Mouse (Mus musculus) testis, postnatal 10 days (tissue): ENCODE data around the gene Zfp148.
"Not testable (repeated sequence)": the region's sequence is repeated elsewhere in the genome, so short reads cannot be mapped to it uniquely, and the experiment has no call there.

Experiments used
- DNase-seq: peaks from one replicate; pipeline ENCODE4 v3.0.0; 2021; ENCODE audit warnings: low spot score

The Zfp148 gene

GRCm38 (mm10) chr16:33461416-33461815 is 80.8 kb downstream of the Zfp148 start:
- DNase-seq: no peak

DNA sequence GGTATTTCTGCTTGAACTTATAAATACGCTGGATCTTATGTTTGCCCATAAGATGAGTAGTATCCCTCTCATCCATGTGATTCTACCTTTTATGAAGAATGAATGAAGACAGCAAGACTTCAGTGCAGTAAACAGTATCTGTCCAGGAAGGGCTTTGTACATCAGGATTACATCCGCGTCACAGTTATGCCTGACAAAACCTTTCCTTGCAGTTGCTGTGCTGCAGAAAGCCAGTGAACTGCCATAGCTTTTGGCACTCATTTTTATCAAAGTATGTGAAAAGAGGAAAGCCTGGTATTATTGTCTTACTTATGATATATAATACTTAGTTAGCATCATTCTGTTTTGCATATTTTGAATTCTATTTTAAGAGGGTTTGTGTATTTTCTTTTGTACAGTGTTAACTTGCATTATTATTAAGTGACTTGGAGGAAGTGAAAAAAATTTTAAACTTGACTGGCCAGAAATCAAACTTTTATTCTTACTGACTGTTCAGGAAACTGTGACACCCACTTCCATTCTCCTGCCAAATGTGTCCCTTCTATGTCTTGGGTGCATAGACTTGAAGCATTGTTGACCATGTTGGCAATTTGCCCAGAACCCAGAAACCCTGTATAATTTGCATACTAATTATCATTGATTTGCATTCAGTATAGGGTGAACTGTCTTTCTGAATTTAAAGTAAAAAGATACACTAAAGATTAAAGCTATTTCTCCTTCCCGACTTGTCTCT is 84.0 kb downstream of the Zfp148 start:
- no peak for DNase-seq

DNA sequence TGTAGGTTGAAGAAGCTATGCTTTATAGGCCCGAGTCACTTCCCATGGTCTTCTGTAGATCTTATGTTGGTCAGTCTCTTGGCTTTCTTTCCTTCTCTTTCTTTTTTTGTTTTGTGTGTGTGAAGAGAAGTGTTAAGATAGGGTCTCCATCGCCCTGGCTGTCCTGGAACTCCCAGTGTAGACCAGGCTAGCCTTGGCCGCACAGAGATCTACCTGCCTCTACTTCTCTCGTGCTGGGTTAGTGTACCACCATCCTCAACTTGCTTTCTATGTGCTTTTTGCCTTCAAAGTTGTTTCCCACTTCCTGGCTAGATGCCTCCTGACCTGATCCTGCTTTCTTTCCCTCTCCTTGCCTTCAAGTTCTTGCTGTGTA is 84.6 kb downstream of the Zfp148 start:
- DNase-seq: no peak

GRCm38 (mm10) chr16:33467451-33467850 is 86.8 kb downstream of the Zfp148 start:
- DNase-seq: no peak

DNA sequence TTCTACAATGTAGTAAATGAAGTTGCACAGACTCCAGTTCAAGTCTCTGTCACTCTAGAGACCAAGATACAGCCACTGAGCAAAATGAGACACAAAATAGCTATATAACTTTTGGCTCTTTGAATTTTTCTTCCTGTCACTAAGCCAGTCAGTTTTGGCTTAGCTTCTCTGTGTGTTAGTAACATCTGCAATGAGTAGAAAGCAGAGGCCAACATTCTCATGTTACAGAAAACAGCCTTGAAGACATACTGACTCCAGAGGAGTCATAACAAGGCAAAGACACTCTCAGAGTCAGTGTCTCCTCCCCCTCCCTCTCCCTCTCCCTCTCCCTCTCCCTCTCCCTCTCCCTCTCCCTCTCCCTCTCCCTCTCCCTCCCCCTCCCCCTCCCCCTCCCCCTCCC is 89.3 kb downstream of the Zfp148 start:
- no peak for DNase-seq

DNA sequence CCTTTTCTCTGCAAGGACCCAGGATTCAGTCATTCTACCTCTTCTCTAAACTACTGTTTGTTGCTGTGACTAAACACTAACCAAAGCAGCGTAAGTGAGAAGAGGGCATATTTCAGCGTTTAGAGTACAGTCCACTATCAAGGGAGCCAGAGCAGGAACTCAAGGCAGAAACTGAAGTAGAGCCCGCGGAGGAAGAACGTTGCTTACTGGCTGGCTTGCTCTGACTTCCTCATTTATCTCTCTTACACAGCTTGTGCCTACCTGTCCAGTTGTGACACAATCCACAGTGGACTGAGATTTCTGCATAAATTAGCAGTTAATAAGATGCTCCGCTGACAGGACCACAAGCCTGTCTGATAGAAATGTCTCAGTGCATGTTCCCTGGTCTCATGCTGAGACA is 93.7 kb downstream of the Zfp148 start:
- DNase-seq: no peak

- DNase-seq: no peak
Observed at GRCm38 (mm10) chr16:33479926-33480325, 99.3 kb downstream of the Zfp148 start.

GRCm38 (mm10) chr16:33481148-33481547 is 100.5 kb downstream of the Zfp148 start:
- DNase-seq: no peak

GRCm38 (mm10) chr16:33482309-33482708 is 101.7 kb downstream of the Zfp148 start:
- DNase-seq: no peak

GRCm38 (mm10) chr16:33487709-33488108 is 107.1 kb downstream of the Zfp148 start:
- no peak for DNase-seq

DNA sequence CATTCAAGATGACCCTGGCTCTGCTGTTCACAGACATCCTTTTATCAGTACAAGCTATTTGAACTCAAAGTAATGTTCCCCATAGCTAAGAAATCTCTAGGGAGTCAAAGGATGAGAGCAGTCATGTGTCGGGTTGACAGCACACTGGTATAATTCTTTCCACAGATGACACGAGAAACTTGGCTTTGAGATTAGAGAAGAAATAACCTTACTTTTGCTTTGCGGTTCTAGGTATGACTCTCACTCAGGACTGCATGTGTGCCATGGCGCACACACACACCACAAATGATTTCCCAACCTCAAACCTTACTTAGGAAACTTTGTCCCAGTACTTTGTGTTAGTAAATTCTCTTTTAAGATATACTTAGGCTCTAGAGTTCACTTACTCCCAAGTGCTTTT is 113.7 kb downstream of the Zfp148 start:
- DNase-seq: no peak

DNA sequence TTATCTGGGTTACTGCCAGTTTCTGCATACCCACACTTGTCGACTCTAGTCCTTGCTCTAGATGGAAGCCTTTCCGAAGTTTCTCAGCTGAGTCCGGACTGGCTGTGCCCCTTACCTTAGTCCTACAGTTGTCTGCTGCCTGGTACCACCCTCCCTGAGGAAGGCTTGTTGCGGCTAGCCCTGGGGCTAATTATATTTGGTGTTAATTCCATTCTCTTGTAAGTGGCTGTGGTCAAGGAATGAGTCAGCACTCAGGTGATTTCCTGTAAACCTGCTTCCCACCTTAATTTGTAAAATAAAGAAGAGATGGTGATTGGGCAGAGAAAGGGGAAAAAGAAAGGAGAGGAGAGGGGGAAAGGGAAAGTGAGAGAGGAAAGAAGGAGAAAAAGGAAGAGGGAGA is 127.4 kb downstream of the Zfp148 start:
- DNase-seq: no peak

GRCm38 (mm10) chr16:33509231-33509630 is 128.6 kb downstream of the Zfp148 start:
- not testable (repeated sequence) for DNase-seq

DNA sequence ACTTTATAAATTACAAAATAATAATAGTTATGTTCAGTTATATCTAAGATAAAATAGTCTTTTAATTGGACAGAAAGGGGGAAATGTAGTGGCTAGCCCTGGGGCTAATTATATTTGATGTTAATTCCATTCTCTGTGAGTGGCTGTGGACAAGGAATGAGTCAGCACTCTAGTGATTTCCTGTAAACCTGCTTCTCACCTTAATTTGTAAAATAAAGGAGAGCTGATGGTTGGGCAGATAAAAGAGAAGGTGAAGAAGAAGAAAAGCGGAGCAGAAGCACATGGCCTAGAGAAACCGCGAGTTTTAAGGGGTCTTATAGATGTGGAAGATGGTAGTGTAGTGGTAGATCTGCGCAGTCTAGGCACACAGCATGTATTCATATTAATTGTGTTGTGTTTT is 130.2 kb downstream of the Zfp148 start:
- DNase-seq: not testable (repeated sequence)

DNA sequence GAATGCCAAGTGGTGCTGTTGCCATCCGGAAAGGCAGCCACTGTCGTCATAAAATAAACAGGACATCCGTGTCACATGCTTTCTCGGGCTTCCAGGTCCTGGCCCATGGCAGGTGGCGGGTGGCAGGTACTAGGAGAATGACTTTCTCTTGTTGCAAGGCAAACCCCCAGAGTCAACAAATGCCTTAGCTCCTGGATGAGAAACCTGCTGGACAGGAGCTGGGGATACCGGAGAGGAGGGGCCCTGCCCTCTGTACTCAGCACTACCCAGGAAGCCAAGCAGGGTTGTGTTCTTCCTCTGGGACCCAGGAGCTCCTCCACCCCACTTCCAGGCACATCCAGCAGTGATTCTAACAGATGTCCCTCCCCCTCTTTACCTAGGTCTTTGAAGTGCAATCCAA is 131.9 kb downstream of the Zfp148 start:
- DNase-seq: no peak

- peak; percentile 62 for DNase-seq
Observed at GRCm38 (mm10) chr16:33516807-33517565, 136.3 kb downstream of the Zfp148 start, which contains the start of gene Slc12a8. TSS of gene Slc12a8 (plus strand) at chr16:33517328.

DNA sequence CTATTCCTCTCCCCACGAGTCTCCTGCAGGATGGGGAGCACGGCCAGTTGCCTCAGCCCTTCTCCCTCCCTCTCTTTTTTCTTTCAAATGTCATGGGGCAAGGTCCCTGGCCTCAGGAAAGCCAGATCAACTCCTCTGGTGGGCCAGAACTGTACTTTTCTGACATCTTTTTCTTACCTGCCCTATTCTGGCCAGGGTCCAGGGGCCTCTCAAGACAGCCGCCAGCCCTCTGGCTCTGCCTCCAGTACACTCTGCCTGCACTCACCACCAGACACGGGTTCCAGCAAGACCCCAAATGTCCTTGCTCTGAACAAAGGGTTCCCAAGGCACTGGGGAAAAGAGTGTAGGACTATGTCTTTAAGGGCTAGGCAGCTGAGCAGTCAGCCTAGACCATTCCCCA is 137.0 kb downstream of the Zfp148 start:
- DNase-seq: no peak

DNA sequence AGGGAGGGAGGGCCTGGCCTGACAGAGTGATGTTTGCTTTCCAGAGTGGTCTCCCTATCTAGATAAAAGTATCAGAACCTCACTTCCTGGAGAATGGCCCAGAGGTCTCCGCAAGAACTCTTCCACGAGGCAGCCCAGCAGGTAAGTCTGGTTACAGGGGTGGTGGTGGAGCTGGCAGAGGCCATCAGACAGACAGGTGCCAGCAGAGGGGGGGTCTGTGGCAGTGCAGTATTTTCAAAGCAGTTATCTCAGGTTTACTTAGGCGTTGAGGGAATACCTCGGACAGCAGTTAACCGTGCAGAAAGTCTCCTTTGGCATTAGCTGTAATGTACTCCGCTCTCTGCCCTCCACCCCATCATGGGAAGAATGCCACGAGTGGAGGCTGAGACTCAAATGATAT is 137.6 kb downstream of the Zfp148 start:
- DNase-seq: no peak

- DNase-seq: no peak
Observed at GRCm38 (mm10) chr16:33519916-33520568, 139.4 kb downstream of the Zfp148 start.

GRCm38 (mm10) chr16:33522516-33522915 is 141.9 kb downstream of the Zfp148 start:
- no peak for DNase-seq

DNA sequence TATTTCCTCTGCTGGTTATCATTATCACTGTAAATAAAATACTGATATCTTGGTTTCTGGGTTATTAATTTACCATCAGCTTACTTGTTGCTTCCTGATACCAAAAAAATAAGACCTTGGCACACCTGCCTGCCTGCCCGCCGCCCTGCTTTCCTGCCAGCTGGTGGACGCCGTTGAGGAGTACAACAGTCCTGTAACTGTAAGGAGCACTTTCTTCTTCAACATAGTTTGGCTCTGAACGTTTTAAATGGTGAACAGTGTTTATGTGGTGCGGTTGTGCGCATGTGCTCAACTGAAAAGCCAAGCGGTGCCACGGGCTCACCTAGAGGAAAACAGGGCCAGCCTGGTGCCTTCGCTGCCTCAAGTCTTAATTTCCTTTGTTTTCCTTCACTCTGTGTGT is 142.9 kb downstream of the Zfp148 start:
- no peak for DNase-seq

DNA sequence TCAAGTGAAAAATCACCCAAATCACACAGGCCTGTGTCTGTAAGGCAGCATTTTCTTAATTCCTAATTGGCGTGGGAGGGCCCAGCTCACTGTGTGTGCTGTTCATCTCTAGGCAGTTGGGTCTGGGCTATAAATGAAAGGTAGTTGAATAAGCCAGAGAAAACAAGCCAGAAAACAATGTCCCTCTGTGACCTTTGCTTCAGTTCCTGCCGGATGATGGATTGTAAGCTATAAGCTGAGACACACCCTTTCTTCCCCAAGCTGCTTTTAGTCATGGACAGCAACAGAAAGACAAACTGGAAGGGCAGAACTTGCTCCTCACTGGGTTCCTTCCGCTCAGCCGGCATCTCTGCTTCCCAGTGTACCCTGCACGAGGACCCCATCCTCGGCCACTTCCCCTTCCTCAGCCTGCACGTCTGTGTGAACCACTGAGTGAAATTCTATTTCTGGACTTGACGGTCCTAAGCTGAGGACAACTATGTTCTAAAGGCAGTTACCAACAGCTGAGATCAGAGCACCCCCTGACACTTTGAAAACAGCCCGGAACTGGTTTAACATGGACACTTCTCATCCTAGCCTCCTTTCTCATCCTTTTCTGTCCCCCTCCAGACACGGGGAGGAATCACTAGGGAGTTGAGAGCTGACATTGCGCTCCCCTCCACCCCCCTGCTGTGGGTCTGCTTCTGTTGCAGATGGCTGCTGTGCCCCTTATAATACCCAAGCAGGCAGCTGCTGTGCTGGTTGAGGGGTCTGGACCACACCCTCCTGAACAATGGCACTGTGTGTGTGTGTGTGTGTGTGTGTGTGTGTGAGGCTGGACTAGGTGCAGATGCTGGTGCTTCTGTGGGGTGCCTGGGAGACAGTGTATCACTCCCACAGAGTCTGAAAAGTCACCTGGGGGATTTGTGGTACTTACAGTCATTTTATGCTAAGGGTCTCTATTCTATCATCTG is 149.1 kb downstream of the Zfp148 start:
- no peak for DNase-seq
